Mouse (Mus musculus): ENCODE measurements around the gene Gm266.

The Gm266 gene

DNA sequence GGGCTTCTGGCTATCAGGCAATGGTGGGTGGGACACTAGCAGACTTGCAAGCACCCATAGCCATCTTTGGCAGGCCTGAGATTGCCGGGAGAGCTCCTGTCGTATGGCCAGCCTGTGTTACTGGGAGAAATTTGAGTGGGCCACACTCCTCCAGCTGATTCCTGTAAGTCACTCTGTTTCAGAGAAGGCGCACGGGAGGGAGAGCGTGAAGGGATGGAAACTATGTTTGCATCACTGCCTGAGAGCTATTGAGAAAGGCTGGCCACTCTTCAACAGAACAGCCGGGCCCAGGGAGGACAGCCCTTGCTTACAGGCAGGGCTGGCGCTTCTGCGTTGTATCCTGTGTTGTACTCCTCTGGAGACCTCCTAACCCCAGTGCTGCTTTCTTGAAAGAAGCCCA lies 49.0 kb downstream of the Gm266 start:
- in situ Hi-C loops (cut with MboI) = no loop called here

DNA sequence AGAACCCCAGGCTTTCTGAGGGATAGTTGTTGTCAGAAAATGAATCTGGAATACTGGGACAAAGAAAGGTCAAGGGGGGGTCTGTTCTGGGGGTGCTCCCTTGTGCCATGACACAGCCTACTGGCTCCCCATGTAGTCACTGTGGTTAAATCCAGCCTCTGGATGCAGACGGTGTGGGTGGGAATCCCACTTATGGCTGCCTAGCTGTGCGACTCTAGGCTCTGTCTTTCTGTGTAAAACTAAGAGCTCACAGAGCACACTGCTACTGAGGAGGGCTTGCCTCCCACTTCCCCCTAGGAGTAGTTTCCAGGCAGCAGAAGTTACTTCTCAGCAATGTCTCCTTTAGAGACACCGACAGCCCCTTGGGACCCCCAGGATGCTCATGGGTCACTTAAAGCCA lies 49.5 kb downstream of the Gm266 start:
- in situ Hi-C loops (cut with MboI) = no loop called here

DNA sequence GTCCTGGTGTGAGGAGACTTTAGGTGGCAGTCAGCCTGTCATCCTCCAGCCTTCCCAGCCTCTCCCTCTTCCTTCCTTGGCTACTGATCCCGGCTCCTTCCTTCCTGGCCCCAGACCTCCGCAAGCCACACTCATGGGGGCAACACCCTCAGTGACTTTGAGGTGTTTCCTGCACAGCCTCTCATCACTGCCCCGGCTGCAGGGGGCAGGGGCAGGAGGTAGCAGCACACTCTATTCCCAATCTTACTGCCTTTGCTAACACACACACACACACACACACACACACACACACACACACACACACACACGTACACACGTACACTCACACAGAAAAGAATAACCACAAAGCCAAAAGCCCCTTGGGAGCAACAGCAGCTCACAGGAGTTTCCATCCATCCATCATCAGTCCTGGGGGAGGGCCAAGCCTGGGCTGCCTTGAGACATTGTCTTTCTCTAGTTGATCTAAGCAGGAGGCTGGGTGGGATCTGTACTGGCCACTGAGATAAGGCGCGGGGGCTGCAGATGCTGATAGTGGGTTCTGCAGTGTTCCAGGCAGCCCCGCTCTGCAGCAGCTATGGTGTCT lies 50.8 kb downstream of the Gm266 start:
- in situ Hi-C loops (cut with MboI) = no loop called here
